Mouse (Mus musculus) embryonic fibroblast, embryonic 13.5 days (primary cell): ENCODE data around the gene Plpp7. TPM values are rescaled to one million over a fixed set of nuclear protein-coding genes. Genes with fewer than 3 reads are reported as not detected.

Experiments used
- H3K27ac ChIP-seq: 2 replicates; pipeline ENCODE4 v1.5.1; 2012; ENCODE audit warnings: low read length, control low read depth, inconsistent platforms; ENCODE audit not compliant: insufficient read depth
- H3K4me1 ChIP-seq: 2 replicates; pipeline ENCODE4 v1.6.1; 2011; ENCODE audit warnings: low read length; ENCODE audit not compliant: control insufficient read depth, insufficient read depth
- H3K4me3 ChIP-seq: 2 replicates; pipeline ENCODE4 v1.5.1; 2011; ENCODE audit warnings: mild to moderate bottlenecking, control low read depth, low read length; ENCODE audit not compliant: insufficient read depth
- CTCF ChIP-seq: IDR thresholded peaks from 2 replicates; pipeline ENCODE4 v1.5.1; 2011; ENCODE audit warnings: mild to moderate bottlenecking, control low read depth, low read length, moderate library complexity, borderline replicate concordance; ENCODE audit not compliant: insufficient read depth
- POLR2A ChIP-seq: IDR thresholded peaks from 2 replicates; pipeline ENCODE4 v1.6.1; 2011; ENCODE audit warnings: low read depth, mild to moderate bottlenecking, control low read depth, low read length, moderate library complexity
- polyA plus RNA-seq: library from polyadenylated mRNA; stranded (reverse); fragments of >200 nt; gene quantifications from 2 replicates; pipeline ENCODE4 v1.2.4, GENCODE M21; 2011; ENCODE audit warnings: low read depth; ENCODE audit not compliant: missing spikeins, insufficient read length

Gene Plpp7
- polyA plus RNA-seq, 1 experiment, result 1.1 TPM

- Histone ChIP-seq H3K4me1 (peaks cover 22% of the 10 kb centered on the region), H3K4me3 (no peak overlapping the region)
- TF ChIP-seq POLR2A (no peak), CTCF (no peak)
These were observed 61.3 kb downstream of the Plpp7 start for GRCm38 (mm10) chr2:32156645-32157044.

DNA sequence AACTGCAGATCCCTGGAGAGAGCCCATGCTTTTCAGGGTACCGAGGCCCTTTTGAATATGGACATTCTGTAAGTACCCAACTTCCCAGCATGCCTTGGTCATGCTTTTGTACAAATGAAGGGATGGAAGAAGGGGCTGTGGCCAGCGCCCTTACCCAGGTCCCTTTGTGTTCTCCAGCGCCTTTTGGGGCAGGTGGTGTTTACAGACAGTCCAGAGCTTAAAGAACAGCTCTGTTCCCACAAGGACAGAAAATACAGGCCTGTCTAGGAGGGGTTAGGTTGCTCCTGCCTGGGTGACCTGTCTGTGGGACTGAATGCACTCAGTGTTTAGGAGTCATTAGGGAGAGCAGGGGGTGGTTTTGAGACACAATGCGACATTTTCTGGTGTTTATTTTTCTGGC lies 62.0 kb downstream of the Plpp7 start:
- Histone ChIP-seq H3K4me1 (peaks cover 22% of the 10 kb centered on the region), H3K27ac (no peak overlapping the region), H3K4me3 (no peak overlapping the region)
- no peak for TF ChIP-seq POLR2A
- no peak for TF ChIP-seq CTCF

More at GRCm38 (mm10) chr2:32156645-32157044, 61.3 kb downstream of the Plpp7 start:
- no peak overlapping the region for H3K27ac ChIP-seq

DNA sequence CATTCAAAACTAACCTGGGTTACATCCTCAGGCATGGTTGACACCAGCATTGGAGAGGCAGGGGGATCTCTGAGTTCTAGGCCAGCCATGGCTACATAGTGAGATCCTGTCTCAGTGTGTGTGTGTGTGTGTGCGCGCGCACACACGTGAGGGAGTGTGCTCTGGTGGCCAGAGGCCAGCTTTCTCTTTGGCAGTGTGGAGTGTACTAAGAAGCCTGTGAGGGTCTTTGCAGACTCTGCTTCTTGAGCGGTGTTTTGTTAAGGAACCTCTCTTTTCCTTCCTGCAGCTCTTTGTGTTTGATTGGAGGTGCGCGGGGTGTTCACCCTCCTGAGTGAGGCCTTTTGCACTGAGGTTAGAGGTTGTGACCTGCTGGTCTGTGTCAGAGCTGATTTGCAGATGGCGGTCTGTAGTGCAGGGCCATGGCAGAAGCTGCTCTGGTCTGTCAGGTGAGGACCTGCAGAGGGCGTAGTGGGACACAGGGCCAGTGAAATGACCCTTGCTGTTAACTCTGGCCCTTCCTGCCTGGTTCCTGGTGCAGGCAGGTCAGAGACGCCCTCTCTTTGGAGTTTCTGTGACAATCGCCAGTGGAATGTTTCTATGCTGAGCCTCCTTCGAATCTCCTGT lies 63.4 kb downstream of the Plpp7 start:
- peaks cover 22% of the 10 kb centered on the region for H3K4me1 ChIP-seq
- TF ChIP-seq POLR2A (no peak), CTCF (0 out of 2 replicates have a peak, but pooled peaks have one; percentile 14)
- H3K4me3 ChIP-seq, result no peak overlapping the region
- H3K27ac ChIP-seq, result no peak overlapping the region

Other genes with a start within 250 kb of the Plpp7 start
- gene Fibcd1, start 249.5 kb upstream of the Plpp7 start, polyA plus RNA-seq, result 0.11 TPM in 1 of 2 replicates, not detected in the other
- gene Lamc3, start 208.2 kb upstream of the Plpp7 start, polyA plus RNA-seq, result 0.09 and 0.37 TPM in 2 replicates
- gene Aif1l, start 145.4 kb upstream of the Plpp7 start, polyA plus RNA-seq, result 20.8 and 39.6 TPM in 2 replicates
- gene Nup214, start 121.1 kb upstream of the Plpp7 start, polyA plus RNA-seq, result 42.3 and 60.7 TPM in 2 replicates
- not detected in 2 replicates for gene Fam78a, start 10.7 kb upstream of the Plpp7 start, polyA plus RNA-seq
- 75.5 and 84.6 TPM in 2 replicates for gene Prrc2b, start 55.6 kb downstream of the Plpp7 start, polyA plus RNA-seq
- gene Pomt1, start 141.1 kb downstream of the Plpp7 start, polyA plus RNA-seq, result 19.3 and 22.8 TPM in 2 replicates
- gene Uck1, start 164.6 kb downstream of the Plpp7 start, polyA plus RNA-seq, result 20.5 and 22.1 TPM in 2 replicates
- 73.1 and 78.9 TPM in 2 replicates for gene Golga2, start 191.9 kb downstream of the Plpp7 start, polyA plus RNA-seq
- 474 and 541 TPM in 2 replicates for gene Swi5, start 192.5 kb downstream of the Plpp7 start, polyA plus RNA-seq